Mouse (Mus musculus) CH12F3 (cell line): ENCODE data around the gene Clspn.

ENCODE experiments used
- in situ Hi-C: fragments of 300-500 bp; cut with MboI; formaldehyde crosslinking; loops from 2 replicates; pipeline ENCODE4 v1.14.3; 2020; ENCODE audit warnings: low sequenced_read_pairs

Clspn gene

DNA sequence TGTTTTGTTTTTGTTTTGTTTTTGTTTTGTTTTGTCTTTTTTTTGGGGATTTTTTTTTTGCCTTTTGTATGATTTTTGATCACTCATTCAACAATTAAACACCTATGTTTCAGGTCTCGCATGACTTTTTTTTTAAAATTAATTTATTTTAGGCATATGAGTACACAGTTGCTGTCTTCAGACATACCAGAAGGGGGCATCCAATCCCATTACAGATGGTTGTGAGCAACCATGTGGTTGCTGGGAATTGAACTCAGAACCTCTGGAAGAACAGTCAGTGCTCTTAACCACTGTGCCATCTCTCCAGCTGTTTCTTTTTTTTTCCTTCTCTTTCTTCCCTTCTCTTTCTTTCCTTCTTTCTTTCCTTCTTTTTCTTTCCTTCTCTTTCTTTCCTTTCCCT lies 3.0 kb upstream of the Clspn start:
- in situ Hi-C loops: no loop called here

- in situ Hi-C loops: no loop called here
These were observed 2.3 kb upstream of the Clspn start for GRCm38 (mm10) chr4:126554462-126554861.

DNA sequence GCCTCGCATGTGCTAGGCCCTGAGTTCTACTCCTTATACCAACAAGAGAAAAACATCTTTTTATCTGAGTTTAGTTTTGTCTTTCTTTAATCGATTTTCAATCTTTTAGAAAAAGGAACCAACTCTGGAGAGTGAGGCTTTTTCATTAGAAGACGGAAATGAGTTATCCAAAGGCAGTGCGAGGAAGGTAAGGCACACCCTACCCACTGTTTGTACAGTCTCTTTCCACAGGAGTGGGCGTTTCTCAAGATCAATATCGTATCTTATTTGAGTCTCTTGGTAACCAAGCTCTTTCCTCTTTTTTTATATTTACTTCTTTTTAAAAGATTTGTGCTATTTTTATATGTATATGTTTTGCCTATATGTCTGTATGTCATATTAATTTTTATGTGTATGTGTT lies 7.1 kb downstream of the Clspn start:
- in situ Hi-C loops: no loop called here

DNA sequence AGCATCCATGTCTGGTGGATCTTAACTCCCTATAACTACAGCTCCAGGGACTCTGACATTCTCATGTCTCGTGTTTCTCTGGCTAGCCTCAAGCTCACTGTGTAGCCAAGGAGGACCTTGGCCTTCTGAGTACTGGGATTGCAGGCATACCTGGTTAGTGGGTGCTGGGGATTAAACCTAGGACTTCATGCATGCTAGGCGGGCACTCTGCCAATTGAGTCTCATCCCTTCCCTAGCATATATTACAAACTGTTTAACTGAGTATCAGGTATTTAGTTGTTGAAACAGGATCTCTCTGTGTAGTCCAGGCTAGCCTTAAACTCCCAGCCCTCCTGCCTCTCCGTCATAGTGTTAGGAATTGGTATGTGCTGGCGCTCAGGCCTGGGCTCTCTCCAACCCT lies 10.5 kb downstream of the Clspn start:
- in situ Hi-C loops: no loop called here

GRCm38 (mm10) chr4:126569783-126570182 lies 13.0 kb downstream of the Clspn start:
- in situ Hi-C loops: no loop called here

- in situ Hi-C loops: no loop called here
These were observed 19.5 kb downstream of the Clspn start for GRCm38 (mm10) chr4:126576281-126576680.

DNA sequence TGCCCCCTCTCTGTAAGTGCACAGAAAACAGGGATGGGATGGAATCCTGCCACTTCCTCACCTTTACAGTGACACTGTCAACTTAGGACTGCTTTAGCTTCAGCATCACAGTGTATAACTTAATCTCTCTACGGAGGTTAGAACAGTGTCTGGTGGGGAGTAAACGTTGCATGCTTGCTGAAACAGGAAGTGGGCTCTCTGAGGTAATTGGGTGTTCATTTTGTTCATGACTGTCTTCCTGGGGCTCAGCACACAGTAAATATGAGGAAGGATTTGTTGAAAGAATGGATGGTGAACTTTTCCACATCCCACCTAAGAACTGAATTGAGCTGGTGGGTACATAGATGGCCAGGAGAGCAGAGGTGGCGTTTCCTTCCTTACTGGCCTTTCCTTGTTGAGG lies 21.2 kb downstream of the Clspn start:
- in situ Hi-C loops: no loop called here

- in situ Hi-C loops: no loop called here
These were observed 22.3 kb downstream of the Clspn start for GRCm38 (mm10) chr4:126579077-126579476.

GRCm38 (mm10) chr4:126585739-126586138 lies 29.0 kb downstream of the Clspn start:
- in situ Hi-C loops: no loop called here

DNA sequence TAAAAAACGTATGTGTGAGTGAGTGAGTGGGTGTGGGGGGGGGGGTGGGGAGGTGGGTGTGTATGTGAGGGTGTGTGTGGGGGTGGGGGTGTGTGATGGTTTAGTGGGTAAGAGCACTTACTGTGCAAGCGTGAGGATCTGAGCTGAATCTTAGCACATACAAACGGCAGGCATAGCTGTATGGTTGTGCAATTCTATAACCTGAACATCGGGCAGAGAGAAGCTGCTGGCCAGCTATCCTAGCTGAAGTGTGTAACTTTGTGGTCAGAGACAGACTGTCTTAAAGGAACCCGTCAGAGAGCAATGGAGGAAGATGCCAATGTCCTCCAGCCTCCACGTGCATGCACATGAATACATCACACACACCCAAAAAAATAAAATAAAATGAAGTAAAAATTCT lies 35.3 kb downstream of the Clspn start:
- in situ Hi-C loops: no loop called here

DNA sequence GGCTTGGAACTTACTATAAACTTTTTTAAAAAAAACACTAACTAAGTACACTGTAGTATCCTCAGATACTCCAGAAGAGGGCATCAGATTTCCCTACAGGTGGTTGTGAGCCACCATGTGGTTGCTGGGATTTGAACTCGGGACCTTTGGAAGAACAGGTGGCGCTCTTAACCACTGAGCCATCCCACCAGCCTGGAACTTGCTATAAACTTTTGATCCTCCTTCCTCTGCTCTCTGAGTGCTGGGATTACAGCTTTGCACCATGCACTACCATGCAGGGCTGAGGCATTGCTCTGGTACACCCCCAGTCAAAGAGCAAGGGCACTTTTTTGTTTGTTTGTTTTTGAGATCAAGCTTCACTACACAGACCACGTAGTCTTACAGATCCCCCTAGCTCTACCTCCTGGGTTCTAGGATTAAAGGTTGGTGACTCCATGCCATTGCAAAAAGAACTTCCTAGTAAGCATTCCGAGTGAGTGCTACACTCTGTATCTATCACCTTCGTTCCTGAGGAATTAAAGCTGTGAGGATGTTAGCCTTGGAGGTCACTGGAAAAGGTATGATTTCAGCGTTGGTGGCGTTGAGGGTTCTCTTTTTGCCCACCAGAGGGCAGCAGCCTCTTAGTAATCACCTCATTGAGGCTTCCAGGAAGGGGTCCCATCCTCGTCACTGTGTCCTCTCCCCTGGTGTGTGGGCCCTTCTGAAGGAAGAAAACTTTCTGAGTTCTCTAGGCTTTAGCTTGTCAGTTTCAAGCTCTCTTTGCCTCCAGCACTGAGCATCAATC lies 43.4 kb downstream of the Clspn start:
- in situ Hi-C loops: loop anchor here (10.0 to 25.0 kb wide), 2 partner anchors 135 to 237 kb away; partner anchors contain the start of gene Tfap2e

GRCm38 (mm10) chr4:126601597-126602444 lies 45.1 kb downstream of the Clspn start:
- in situ Hi-C loops: loop anchor here (10.0 to 25.0 kb wide), 2 partner anchors 133 to 235 kb away; partner anchors contain the start of gene Tfap2e

DNA sequence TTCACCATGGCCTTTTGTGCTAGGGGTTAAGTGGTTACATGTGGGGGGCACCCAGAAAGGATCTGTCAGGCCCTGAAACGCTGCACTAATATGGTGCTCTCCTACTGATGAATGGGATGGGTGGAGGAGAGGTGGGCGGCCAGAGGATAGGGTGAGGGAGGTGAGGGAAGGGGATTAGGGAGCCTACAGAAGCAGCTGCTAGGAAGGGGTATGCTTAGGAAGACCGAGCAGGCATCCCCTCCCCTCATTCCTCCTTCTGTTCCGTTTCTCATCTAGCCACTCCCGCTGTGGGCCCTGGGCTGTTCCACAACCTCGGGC lies 45.7 kb downstream of the Clspn start:
- in situ Hi-C loops: loop anchor here (10.0 to 25.0 kb wide), 2 partner anchors 132 to 235 kb away; partner anchors contain the start of gene Tfap2e

GRCm38 (mm10) chr4:126604141-126604540 lies 47.4 kb downstream of the Clspn start:
- in situ Hi-C loops: loop anchor here (10.0 to 25.0 kb wide), 2 partner anchors 131 to 233 kb away; partner anchors contain the start of gene Tfap2e

DNA sequence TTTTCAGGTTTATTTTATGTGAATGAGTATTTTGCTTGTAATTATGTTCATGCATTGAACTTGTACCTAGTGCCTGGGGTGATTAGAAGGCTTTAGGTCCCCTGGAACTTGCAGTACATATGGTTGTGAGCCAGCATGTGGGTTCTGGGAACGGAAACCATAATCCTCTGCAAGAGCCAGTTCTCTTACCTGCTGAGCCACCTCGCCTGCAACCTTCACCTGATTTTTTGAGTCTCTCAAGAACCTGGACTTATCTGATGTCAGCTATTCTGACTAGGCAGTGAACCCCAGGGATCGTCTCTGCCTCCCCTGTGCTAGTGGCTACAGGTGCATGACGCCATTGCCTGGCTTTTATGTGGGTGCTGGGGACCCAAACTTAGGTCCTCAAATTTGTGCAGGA lies 49.0 kb downstream of the Clspn start:
- in situ Hi-C loops: loop anchor here (10.0 to 25.0 kb wide), 2 partner anchors 129 to 232 kb away; partner anchors contain the start of gene Tfap2e

DNA sequence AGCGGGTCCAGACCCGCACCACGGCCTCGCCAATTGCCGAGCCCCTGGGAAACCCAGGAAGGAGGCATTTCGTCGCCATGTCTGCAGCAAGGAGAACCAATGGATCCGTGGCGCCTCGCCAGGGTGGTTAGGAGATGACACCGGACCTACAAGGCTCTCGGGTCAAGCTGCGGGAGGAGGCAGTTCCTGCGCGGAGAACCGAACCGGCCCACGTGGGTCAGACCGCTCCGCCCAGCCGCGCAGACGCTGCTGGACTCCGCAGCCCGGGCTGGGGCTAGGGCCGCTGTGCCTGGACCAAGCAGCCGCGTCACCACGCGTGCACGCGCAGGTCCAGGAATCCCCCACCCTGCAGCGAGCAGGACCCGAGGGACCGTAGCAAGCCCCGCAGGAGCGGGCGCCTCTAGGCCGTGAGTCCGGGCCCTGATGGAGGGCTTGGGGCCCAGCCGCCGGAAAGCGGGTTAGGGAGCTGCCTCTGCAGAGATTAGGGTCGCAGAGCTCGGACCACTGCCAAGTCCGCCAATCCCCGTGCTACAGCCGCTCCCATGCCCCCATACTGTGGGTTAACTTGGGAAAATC lies 53.0 kb downstream of the Clspn start, which contains the start of gene 5730409E04Rik:
TSS of gene 5730409E04Rik (plus strand) at position 213 of the 576 bp plus-strand sequence.
- in situ Hi-C loops: loop anchor here (10.0 to 25.0 kb wide), 2 partner anchors 125 to 228 kb away; partner anchors contain the start of gene Tfap2e

GRCm38 (mm10) chr4:126611991-126612390 lies 55.3 kb downstream of the Clspn start:
- in situ Hi-C loops: loop anchor here (25.0 kb wide), 1 partner anchor 225 kb away; no protein-coding TSS in a partner anchor

- in situ Hi-C loops: loop anchor here (25.0 kb wide), 1 partner anchor 221 kb away; no protein-coding TSS in a partner anchor
These were observed 59.6 kb downstream of the Clspn start for GRCm38 (mm10) chr4:126616312-126616711.

GRCm38 (mm10) chr4:126619691-126620330 lies 63.1 kb downstream of the Clspn start:
- in situ Hi-C loops: loop anchor here (25.0 kb wide), 1 partner anchor 217 kb away; no protein-coding TSS in a partner anchor

DNA sequence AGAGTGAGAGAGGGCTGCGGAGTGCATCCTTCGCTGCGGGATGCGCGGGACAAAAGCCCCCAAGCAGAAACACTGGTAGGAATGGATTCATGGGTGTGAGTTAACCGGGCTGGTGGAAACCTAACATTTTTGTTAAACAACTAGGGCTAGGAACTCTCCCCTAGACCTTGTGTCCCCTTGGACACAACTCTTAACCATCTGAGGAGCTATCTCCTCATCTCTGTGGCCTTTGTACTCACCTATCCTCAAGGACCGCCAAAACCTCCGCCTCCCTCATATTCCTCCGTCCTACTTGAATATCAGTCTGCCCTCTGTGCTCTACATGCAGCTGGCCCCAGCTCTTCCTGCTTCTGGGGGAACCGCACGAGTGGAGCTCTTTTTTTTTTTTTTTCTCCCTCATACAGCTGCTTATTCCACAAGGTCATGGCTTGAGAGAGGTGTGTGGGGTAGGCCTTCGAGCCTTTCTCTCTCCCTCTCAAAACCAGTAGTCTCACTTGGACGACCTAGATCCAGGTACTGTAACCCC lies 63.7 kb downstream of the Clspn start:
- in situ Hi-C loops: loop anchor here (25.0 kb wide), 1 partner anchor 217 kb away; no protein-coding TSS in a partner anchor
